Mouse (Mus musculus) spleen, postnatal 36 days (tissue): ENCODE results near the gene A230072I06Rik.

Experiments
- DNase-seq, 2 experiments: peaks; one replicate each; pipeline ENCODE4 v3.0.0; 2022; ENCODE audit warnings: low spot score in 2 of 2, mixed read lengths in 1 of 2

Gene A230072I06Rik

GRCm38 (mm10) chr8:12323238-12323637 lies 44.6 kb downstream of the A230072I06Rik start:
- DNase-seq = no peak

DNA sequence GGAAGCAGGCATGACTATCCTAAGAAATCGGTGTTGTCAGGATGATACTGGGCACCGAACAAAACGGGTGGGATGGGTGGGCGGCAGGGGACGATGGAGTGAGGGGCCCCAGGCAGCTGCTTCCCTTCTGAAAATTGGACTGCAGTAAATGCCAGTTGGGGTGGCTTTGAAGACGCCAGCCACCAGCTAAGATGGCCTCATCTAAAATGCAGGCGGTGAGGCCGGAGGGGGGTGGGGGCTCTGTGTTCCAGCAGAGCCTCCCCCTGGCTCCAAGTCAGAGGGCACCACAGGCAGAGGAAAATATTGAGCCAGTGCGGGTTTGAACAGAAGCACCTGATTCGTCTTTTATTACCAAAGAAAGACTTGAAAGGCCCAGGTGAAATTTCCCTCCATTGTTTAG lies 45.9 kb downstream of the A230072I06Rik start:
- no peak for DNase-seq

DNA sequence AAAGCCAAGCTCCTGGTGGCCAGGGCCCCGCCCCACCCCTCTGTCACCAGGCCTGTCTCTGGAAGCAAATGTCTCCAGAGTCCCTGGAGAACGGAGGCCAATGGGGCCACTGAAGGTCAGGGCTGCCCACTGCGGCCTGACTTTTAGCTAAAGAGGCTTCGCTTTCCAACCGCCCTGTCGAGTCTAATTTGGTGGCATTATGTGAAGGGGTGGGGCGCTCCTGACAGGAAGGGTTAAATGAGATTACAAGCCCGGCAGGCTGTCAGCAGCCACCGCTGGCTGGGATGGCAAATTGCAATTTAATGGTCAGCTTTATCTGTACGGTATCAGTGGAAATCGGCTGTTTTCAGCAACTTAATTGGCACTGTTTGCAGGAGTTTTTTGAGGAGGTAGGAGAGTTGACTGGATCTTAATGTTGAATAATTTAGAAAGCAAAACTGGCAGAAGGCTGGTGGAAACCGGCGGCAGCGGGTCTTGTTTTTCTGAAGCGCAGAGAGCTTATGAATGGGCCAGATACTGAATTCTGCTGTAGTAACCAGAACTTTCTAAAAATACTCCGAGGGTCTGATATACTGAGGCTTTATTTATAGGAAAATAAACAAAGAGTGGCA lies 46.5 kb downstream of the A230072I06Rik start:
- no peak for DNase-seq

- DNase-seq = no peak
Measured at GRCm38 (mm10) chr8:12327187-12327586, 48.6 kb downstream of the A230072I06Rik start.

- DNase-seq = no peak
Measured at GRCm38 (mm10) chr8:12327707-12328471, 49.3 kb downstream of the A230072I06Rik start.

DNA sequence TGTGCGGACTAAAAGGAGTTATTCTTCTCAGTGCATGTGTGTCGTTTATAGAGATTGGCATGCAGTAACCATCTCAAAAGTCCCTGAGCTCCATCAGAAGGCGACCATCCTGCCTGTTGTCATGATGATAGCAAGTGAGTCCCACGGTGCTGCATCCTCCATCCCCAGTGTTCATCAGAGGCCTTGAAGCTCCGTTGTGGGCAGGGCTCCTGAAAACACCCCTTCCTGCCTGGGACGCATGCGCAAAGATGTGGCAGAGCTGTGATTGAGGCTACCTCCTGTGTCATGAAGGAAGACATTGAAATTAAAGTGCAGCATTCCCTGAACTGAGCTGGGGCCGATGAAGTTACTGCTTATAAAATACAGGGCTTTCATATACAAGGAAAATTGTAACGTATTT lies 49.9 kb downstream of the A230072I06Rik start:
- no peak for DNase-seq

DNA sequence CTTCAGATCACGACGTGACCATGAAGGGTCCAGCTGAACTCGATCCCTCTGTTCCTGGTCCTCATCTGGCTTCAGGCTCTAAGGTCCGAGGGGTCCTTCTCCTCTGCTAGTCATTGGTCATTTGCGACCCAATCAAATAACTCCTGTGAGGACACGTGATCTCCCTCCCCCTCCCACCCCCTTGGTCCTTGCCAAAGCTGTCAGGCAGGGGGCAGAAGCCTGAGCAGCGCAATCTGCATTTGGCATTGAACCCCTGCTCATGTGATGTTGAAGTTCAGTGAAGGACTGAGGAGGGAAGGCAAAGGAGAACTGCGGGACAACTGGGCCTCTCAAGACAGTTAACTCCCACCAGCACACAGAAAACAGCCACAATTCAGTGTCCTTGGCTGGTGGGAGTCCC lies 51.4 kb downstream of the A230072I06Rik start:
- no peak for DNase-seq
